Mouse (Mus musculus): ENCODE measurements around the gene Krtap5-2. TPM values are rescaled to one million over a fixed set of nuclear protein-coding genes. Genes with fewer than 3 reads are reported as not detected.

The Krtap5-2 gene
- total RNA-seq (2023): not detected

DNA sequence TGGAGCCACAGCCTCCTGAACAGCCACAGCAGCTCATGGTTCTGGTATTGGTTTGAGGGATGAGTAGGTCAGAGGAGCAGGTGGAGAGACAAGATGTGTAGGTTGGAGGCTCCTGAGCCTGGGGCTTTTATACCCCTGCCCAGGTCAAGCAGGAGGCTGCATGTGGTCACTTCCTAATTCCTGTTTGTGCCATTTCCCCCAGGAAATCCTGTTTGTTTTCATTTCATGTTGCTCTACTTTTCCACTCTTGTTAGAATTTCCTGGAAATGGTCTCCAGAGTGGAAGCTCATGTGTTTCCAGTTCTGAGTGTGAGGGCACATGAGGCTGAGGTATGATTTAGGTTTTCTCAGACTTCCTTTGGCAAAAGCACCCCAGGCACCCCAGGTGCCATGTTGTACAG, at the start of gene Krtap5-2:
TSS of gene Krtap5-2 (minus strand) at position 101 of the 400 bp plus-strand sequence.

DNA sequence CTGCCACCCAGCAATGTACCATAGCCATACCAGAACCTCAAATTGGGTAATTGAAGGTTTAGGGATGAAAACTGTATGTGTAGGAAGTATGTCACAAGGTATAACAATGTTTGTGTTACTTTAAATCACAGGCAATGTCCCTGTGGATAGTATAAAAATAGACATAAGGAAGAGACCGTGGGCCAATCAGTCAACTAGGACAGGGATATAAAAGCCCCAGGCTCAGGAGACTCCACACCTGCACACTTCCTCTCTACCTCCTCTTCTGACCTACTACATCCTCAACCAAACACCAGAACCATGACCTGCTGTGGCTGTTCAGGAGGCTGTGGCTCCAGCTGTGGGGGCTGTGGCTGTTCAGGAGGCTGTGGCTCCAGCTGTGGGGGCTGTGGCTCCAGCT, 35.8 kb upstream of the Krtap5-2 start, which contains the start of gene Gm7579:
TSS of gene Gm7579 (plus strand) at position 301 of the 400 bp plus-strand sequence.

DNA sequence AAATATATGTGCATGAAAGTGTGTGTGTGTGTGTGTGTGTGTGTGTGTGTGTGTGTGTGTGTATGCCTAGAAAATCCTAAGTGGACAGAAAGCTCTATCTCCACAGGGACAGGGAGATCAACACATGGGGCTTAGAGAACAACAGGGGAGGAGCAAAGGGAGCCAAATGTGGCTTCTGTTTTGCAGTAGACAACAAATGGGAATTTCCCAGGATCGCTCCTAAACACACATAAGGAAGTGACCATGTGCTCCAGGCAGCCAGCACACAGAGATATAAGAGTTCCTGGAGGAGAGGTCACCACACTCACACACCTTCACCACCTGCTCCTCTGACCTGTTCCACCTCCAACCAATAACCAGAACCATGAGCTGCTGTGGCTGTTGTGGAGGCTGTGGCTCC, 25.3 kb upstream of the Krtap5-2 start, which contains the start of gene Krtap5-3:
TSS of gene Krtap5-3 (plus strand) at position 301 of the 400 bp plus-strand sequence.

DNA sequence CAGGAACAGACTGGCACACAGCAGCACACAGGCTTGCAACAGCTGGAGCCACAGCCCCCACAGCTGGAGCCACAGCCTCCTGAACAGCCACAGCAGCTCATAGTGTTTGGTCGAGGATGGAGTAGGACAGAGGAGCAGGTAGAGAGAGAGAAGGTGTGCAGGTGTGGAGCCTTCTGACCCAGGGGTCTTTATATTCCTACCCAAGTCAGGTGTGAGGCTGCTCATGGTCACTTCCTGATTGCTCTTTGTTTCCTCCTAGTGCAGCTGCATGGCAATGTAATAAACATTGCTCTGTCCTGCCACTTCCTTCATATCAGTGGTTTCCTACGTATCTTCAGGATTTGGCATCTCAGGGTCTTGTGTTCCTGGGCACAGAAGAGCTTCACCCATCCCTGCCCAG, 14.5 kb upstream of the Krtap5-2 start, which contains the start of gene Gm10153:
TSS of gene Gm10153 (minus strand) at position 101 of the 400 bp plus-strand sequence.

DNA sequence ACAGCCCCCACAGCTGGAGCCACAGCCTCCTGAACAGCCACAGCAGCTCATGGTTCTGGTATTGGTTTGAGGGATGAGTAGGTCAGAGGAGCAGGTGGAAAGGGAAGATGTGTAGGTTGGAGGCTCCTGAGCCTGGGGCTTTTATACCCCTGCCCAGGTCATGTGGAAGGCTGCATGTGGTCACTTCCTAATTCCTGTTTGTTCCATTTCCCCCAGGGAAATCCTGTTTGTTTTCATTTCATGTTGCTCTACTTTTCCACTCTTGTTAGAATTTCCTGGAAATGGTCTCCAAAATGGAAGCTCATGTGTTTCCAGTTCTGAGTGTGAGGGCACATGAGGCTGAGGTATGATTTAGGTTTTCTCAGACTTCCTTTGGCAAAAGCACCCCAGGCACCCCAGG, 10.2 kb downstream of the Krtap5-2 start, which contains the start of gene Gm4553:
TSS of gene Gm4553 (minus strand) at position 101 of the 400 bp plus-strand sequence.

DNA sequence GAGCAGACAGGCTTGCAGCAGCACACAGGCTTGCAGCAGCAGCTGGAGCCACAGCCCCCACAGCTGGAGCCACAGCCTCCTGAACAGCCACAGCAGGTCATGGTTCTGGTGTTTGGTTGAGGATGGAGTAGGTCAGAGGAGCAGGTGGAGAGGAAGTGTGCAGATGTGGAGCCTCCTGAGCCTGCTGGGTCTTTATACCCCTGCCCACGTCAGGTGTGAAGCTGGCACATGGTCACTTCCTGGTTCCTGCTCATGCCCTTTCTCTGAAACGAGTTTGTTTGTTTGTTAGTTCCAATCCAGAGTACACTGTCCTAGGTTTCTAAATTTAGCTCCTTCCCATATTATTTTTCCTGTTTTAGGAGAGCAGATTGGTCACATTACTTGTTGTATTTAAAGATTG, 18.8 kb downstream of the Krtap5-2 start, which contains the start of gene Gm29735:
TSS of gene Gm29735 (minus strand) at position 101 of the 400 bp plus-strand sequence.

DNA sequence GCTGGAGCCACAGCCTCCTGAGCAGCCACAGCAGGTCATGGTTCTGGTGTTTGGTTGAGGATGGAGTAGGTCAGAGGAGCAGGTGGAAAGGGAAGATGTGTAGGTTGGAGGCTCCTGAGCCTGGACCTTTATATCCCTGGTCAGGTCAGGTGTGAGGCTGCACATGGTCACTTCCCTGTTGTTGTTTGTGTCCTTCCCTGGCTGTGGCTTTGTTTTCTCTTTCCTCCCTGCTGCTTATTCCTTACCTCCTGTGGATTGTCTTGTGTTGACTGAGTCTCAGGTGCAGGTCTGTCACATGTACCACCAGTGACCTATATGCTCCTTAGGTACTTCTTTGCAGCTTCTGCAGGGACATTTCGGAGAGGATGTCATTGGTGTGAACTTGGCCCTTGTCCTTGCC, 31.3 kb downstream of the Krtap5-2 start, which contains the start of gene Gm45337:
TSS of gene Gm45337 (minus strand) at position 101 of the 400 bp plus-strand sequence.

DNA sequence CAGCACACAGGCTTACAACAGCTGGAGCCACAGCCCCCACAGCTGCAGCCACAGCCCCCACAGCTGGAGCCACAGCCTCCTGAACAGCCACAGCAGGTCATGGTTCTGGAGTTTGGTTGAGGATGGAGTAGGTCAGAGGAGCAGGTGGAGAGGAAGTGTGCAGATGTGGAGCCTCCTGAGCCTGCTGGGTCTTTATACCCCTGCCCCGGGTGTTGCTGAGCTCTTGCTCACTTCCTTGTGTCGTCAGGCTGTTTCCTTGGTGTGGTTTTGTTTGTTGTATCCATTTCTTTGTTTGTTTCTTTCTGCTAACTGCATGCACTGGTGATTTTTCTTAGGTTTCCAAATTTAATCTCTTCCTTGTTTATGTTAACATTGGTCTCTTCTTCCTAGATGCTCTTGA, 39.9 kb downstream of the Krtap5-2 start, which contains the start of gene Gm39115:
TSS of gene Gm39115 (minus strand) at position 101 of the 400 bp plus-strand sequence.

Other genes with a start within 250 kb of the Krtap5-2 start
- not detected for gene Brsk2, start 226.3 kb downstream of the Krtap5-2 start, total RNA-seq (2023)
- 10 to 100 TPM; 38.2 to 38.6 TPM for gene Mob2, start 114.9 kb downstream of the Krtap5-2 start, total RNA-seq (2023)
- gene Dusp8, start 80.2 kb downstream of the Krtap5-2 start, total RNA-seq (2023): 1 to 10 TPM in 1 of 2 experiments, under 1 TPM in 1; 0.86 to 1.3 TPM
- gene Gm45618, start 55.3 kb downstream of the Krtap5-2 start, total RNA-seq (2023): not detected
- gene Gm39115, start 40.0 kb downstream of the Krtap5-2 start, total RNA-seq (2023): not detected
- gene Gm45337, start 31.4 kb downstream of the Krtap5-2 start, total RNA-seq (2023): not detected
- not detected for gene Gm29735, start 18.9 kb downstream of the Krtap5-2 start, total RNA-seq (2023)
- not detected for gene Gm4553, start 10.3 kb downstream of the Krtap5-2 start, total RNA-seq (2023)
- not detected for gene Gm10153, start 14.4 kb upstream of the Krtap5-2 start, total RNA-seq (2023)
- not detected for gene Krtap5-3, start 25.4 kb upstream of the Krtap5-2 start, total RNA-seq (2023)
- not detected for gene Gm7579, start 35.9 kb upstream of the Krtap5-2 start, total RNA-seq (2023)
- gene Krtap5-5, start 54.0 kb upstream of the Krtap5-2 start, total RNA-seq (2023): not detected
- gene Gm40460, start 65.1 kb upstream of the Krtap5-2 start, total RNA-seq (2023): not detected
- gene Gm2431, start 82.3 kb upstream of the Krtap5-2 start, total RNA-seq (2023): not detected
- not detected for gene Gm4559, start 98.4 kb upstream of the Krtap5-2 start, total RNA-seq (2023)
- gene Krtap5-1, start 121.1 kb upstream of the Krtap5-2 start, total RNA-seq (2023): not detected
- not detected for gene Krtap5-4, start 127.5 kb upstream of the Krtap5-2 start, total RNA-seq (2023)
- under 1 TPM in 1 of 2 experiments, not detected in 1; 0.70 TPM for gene Ifitm10, start 197.7 kb upstream of the Krtap5-2 start, total RNA-seq (2023)
- 1 to 10 TPM in 1 of 2 experiments, not detected in 1; 4.8 TPM for gene Gm49369, start 206.7 kb upstream of the Krtap5-2 start, total RNA-seq (2023)
- 10 to 100 TPM; 61.8 to 67.8 TPM for gene Ctsd, start 212.0 kb upstream of the Krtap5-2 start, total RNA-seq (2023)